Mouse (Mus musculus): ENCODE results near the gene Ttll5.

DNA sequence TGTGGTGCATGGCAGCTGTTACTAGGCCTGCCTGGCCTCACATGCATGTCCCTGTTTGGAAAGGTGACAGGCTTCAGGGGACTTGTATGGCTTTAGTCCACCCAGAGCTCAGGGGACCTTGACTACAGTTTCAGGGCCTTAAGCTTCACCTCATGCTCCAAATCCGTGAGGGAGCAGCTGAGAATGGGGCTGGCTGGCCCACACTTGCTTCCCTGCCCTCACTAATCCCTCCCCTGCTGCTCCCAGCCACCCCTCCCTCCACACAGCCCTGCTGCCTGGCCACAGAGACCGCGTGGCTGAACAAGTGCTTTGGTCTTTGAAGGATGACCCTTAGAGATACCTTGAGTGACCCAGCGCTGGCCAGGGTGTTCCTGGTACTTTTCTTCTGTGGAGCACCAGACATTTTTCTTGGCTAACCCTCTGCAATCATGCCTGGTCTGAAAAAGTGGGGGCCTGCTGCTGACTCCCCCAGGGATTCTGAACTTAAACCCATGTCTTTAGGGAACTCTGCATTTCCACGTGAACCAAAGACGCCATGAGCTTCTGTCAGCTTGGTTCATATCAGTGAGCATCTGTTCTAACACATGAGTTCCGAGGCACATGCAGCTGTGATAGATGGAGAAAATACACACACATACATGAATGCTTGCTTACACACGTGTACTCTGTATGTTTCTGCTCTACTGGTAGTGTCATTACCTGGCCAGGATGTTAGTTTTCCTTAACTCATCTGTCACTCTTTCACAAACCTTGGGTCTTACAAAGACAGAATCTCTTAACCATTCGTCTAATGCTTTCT lies 212.1 kb downstream of the Ttll5 start:
- TF ChIP-seq POLR2A (IDR thresholded peaks at IDR 0.05; ENCODE audit: control insufficient read depth, low read depth, low read length) = no peak
- TF ChIP-seq CTCF (IDR thresholded peaks at IDR 0.05; ENCODE audit: control insufficient read depth, insufficient read depth, insufficient replicate concordance, low read depth, low read length) = no peak
